Mouse (Mus musculus) spleen, adult 12 weeks (tissue): Measurements from ENCODE around the gene Tmem262.

Experiments
- DNase-seq: peaks from one replicate; pipeline ENCODE4 v3.0.0; 2022; ENCODE audit warnings: low spot score

Gene Tmem262

DNA sequence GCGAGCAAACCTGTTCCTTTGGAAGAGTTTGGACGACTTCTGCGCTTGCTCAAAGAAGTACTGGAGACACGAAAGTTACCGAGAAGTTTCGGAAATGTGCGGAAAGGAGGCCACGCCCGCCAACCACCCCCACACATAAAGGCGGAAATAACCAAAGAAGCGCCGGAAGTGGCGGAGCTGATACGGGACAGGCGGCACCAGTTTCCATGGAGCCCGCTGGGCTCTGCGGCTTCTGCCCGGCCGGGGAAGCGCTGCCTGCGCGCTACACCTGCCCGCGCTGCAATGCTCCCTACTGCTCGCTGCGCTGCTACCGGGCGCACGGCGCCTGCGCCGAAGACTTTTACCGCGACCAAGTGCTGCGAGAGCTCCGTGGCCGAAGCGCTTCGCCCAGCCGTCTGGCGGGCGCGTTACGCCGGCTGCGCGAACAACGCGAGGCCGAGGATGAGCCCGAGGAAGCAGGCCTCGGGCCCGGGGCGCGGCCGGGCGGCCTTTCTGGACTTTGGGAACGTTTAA is 18.8 kb upstream of the Tmem262 start, which contains the start of gene Znhit2:
Gene Znhit2 (plus strand): TSS at position 172 of the 513 bp plus-strand sequence.
- DNase-seq: peak; percentile 84

DNA sequence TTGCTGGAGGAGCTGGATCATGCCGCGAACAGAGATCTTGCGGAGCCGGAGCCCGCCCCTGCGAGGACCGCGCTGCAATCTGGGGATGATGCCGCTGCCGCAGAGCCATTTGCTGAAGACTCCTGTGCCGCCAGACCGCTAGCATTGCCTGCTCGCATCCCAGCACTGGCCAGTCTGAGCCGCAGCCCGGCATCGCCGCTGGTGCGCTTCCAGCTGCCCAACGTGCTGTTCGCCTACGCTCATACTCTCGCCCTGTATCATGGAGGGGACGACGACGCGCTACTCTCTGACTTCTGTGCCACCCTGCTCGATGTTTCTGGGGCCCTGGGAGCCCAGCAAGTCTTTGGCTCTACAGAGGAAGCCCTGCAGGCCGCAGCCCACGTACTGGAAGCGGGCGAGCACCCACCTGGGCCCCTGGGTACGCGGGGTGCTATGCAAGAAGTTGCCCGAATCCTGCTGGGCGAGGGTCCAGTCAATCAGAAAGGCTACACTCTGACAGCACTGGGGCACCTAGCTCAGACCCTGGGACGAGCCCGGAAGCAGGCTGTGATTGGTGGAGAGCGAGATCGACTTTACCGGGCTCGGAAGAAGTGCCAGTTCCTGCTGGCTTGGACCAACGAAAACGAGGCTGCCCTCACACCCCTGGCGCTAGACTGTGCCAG is 18.1 kb upstream of the Tmem262 start:
- no peak for DNase-seq

DNA sequence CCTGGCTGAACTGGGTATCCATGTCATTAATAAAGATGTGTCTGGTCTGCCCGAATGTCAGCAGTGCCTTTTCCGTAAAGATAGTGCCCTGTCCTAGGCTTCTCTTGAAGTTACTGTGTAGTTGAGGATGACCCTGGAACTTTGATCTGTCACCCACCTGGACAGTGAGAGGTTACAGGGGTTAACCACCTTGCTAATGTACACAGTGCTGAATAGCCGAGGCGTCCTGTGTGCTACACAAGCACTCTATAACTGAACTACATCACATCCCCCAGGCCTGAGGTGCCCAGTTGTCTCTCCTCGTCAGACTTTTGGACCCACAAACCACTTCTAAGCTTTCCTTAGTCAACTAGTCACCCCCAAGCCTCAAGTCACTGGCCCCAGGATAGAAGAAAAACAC is 17.4 kb upstream of the Tmem262 start:
- no peak for DNase-seq

DNA sequence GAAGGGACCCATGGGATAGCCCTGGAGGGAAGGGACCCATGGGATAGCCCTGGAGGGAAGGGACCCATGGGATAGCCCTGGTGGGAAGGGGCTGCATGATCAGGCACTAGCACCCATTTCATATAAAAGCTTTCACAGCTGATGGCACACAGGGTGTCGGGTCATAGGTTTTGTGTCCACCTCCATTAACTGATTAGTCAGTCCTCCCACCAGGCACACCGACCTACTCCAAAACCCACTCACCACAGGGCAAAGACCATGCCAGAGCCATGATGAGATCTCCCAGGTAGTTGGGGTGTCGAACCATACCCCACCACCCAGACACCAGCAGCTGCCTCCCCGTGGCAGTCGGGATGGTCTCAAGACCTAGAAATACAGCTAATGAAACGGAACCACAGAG is 16.8 kb upstream of the Tmem262 start:
- DNase-seq: no peak

DNA sequence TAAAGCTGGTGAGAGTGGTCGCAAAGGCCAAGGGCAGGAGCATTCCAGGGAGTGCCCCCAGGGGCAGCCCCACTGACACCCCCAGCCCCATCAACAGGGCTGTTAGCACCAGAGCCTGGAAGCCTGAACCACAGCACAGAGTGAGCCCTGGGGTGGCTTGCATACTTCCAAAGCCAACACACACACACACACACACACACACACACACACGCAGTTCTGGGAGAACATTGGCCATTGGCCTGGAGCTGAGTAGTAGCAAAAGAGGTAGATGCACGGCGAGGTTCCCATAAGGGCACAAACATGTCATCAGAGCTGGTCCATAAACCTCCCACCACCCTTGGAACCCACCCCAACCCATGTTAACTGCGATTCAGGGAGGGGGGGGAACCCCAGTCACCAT is 13.3 kb upstream of the Tmem262 start:
- DNase-seq: no peak

DNA sequence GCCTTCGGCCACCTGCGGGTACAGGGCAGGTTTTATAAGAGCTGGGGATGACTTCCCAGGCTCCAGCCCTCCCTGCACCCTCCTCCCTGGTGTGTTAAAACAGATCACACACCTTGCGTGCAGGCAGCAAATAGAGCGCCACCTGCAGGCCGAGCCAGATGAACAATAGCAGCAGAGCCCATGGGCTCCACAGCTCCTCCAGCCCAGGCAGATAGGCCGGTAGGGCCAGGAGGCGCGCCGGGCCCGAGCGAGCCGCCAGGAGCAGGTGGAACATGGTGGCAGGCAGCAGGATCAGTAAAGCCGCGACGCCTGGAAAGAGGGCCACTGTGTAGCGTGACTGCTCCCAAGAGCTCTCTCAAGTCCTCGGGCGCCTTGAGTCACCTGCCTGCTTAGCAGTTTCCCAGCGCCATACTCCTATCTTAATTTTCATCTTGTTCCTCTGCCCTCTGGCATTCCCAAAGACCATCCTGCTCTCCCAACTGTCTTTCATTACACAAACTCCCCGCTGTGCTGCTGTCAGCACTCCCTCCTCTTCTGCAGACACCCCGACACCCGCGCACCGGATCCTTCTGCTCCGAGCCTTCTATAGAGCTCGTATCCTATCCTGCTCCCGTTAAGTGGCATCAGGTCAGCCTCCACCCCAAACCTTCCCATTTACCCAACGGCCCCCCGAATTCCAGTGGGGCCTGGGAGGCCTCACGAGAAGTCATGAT is 12.7 kb upstream of the Tmem262 start:
- peak; percentile 76 for DNase-seq

DNA sequence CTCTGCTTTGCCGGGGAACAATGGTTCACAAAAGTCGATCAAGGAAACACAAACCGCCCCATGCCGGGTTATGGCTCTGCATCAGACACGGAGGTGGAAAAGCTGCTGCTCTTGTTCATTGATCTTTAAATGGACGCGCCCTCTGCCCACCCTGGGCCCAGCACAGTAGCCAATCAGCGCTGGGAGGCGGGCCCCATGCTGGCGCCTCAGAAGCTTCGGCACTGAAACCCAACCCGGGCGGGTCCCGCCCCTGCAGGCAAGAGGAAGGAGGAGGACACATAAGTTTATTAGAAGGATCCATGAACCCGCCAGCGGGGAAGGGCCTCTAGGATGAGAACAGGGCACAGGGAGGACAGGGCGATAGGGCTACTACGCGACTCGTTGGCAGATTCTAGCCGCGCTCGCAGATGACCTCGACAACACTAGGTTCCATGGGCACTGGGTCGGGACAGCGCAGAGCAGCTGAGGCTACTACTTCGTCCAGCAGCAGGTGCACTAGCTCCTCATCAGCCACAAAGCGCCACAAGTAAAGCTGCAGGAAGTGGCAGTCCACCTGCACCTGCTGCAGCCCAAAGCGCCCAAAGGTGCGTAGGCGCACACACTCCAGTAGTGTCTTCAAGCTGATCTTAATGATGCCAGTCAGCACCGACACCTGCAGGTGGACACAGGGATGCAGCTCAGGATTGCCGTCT is 12.0 kb upstream of the Tmem262 start, which contains the start of gene Tm7sf2:
Gene Tm7sf2 (minus strand): TSS at position 650 of the 692 bp plus-strand sequence.
- peak; percentile 82 for DNase-seq

DNA sequence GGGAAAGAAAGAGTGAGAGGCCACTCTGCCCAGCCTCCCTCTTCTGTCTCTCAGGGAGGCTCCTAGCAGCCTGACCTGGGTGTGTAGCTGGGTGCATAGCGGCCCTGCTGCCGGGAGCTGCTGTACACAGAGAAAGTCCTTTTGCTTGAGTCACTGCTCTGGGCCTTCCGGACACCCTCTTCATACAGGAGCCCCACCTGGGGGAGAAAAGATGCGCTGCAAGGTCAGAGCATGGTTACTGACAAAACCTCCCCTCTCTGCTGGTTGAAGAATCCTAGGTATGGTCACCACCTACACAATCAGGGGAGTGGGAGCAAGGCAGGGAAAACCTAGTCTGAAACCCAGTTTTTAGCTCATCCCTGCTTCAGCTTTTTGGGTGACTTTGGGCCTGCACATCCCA is 10.9 kb upstream of the Tmem262 start:
- no peak for DNase-seq

DNA sequence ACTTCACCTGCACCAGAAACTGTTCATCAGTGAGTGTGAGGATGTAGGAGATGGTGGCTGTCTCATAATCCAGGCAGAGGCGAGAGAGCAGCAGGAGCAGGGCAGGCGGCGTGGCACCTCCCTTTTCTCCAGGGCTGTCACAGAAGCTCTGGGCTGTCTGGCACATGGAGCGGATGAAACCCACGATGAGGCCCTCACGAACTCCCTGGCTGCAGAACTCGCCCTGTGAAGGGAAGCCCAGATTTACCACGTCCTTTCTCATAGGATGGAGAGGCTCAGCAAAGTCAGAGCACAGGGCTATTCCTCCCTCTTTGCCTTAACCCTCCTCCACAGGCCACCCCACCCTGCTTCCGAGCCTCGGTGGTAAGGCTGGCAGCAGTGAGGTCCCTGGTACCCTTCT is 10.0 kb upstream of the Tmem262 start:
- DNase-seq: no peak

DNA sequence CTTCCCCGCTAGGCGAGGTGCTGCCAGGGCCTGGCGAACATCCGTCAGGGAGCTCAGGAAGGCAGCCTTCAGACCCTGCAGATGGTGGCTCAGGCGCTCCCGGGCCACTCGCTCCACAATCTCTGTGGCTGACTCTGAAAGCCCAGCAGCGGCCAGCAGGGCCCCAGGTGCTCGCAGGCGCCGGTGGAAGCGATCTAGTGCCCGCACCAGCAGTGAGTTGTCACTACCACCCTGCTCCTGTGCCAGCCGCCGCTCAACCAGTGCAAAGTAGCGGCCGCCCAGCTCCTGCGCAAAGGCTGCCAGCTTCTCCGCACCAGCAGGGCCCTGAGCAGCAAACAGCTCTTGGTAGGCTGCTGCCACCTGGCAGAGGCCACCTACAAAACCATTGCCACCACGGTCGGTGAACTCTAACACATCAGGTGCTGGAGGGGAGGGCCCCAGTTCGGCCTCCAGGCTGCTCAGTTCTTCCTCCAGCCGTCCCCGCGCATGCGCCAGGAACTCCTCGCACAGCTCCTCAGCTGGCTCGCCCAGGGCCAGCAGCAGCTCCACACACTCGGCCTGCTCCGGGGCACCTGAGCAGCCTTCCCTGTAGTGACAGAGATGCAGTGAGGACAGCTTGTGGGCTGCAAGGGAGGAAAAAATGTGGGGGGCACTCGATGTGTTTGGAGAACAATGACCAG is 9.1 kb upstream of the Tmem262 start:
- DNase-seq: no peak

DNA sequence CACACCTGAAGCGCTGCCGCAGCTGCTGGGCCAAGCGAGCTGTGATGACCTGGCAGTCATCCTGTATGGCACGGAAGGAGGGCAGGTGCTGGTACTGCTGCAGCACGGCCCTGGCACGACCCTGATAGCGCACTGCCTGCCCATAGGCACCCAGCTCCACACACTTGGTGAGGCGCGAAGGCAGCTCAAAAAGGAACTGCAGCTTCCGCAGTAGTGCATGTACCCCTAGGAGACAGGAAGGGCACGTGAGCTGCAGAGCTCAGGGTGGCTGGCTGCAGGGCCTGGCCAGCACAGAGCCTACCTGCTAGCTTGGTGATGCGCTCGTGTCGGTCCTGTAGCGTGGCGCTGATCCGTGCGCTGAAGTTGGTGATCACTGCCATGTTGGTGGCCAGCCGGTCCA is 8.6 kb upstream of the Tmem262 start:
- no peak for DNase-seq

DNA sequence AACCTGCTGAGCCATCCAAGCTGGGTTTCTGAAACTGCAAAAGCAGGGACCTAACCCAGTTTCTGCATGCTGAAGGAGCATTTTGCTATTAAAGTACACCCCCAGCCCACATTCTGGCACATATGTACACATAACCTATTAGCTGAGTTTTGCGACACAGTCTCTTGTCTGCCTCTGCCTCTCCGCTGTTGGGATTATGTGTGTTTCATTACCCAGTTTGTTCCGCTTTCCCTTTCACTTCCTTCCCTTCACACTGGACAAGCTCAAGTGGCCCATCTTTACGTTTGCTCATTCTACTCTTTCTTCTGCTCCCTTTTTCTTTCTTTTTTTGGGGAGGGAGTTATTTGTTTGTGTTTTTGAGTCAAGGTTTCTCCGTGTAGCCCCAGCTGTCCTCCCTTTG is 5.9 kb upstream of the Tmem262 start:
- no peak for DNase-seq

DNA sequence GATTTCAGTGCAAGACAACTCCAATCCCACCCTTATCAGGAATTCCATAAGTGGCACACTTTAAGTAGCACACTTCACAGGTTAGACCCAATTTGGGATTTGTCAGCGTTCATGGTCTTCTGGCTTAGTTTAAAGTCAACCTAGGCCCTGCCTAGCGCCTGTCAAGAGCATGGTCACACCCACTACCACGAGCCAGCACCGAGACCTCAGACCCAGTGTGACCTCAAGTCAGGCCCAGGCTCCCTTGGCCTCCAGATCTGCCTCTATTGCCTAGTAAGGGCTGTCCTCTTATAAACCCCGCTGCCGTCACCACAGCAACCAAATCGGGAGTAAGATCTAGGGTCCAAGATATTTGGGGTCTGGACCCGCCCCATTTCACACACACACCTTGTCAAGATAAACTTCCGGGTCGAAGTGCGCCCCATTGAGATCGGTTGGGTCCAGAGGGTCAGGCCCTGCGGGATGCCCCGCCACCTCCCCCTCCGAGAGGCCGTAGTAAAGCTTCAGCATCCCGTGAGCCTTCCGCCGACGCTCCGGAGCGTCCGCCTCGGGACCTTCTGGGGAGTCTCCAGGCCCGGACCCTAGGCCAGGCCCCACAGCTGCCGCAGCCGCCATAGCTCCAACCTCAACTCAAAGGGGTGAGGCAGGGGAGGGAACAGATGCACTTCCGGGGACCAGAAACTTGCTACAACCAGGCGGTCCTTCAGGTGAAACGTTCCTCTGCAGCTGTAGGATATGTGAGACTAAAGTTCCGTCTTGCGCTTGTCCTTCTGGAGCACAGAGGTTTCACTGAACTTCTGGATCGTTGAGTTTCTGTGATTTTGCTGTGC is 3.1 kb upstream of the Tmem262 start, which contains the start of gene Vps51:
Gene Vps51 (minus strand): TSS at position 668 of the 830 bp plus-strand sequence.
- peak; percentile 71 for DNase-seq

DNA sequence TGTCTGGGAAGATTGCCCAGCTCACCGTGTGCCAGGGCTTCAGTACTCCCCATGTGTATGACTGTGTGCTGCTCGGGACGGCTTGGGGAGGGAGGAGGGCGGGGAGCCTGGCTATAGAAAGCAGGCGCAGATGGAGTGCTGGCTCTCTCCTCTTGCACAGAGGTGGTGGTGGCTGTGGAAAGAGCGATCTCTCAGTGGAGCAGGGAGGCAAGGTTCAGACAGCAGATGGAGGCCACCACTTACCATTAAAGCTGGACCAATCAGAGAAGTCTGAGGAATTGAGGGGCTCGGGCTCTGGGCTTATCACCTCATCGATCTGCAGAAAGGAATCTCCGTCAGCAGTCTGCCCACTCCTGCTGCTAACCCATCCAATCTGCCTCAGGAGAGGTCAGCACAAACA is 2.3 kb downstream of the Tmem262 start, which contains the start of gene Gm28374:
Gene Gm28374 (minus strand): TSS at position 101 of the 400 bp plus-strand sequence.
- no peak for DNase-seq

DNA sequence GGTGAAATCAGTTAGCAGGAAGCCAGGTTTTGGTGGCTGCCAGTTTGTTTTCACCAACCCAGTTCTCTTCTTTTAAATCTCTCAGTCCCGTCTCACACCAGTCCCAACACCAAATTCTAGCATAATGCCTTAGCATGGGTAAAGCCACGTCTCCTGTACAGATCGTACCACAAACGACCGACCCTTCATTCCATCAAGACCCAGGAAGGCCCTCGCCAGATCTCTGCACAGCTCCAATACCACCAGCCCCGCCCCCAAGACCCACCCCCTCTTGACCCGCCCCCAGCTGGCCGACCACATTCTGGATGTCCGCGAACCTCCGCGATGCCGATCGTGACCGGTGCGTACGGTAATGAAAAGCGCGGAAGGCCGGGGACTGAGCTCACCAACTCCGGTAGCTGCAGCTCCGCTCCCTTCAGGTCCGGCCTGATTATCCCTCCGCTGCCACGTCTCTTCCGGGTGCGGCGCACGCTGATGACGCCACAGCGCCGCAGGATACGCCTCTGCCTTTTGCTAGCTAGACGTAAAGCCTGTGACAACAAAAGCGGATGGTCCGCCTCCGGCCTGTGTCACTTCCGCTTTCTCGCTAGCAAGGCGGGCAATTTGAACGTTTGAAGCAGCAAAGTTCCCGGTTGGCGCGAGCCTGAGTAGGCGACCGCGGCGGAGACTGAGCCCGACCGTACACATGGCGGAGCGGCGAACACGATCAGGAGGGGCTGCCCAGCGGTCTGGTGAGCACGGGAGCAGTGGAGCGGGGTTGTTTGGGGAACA is 4.8 kb downstream of the Tmem262 start, which contains the start of the genes Zfpl1 and Cdca5:
Gene Zfpl1 (minus strand): TSS at position 479 of the 771 bp plus-strand sequence.
Gene Cdca5 (plus strand): TSS at position 506 of the 771 bp plus-strand sequence.
- peak; percentile 94 for DNase-seq

DNA sequence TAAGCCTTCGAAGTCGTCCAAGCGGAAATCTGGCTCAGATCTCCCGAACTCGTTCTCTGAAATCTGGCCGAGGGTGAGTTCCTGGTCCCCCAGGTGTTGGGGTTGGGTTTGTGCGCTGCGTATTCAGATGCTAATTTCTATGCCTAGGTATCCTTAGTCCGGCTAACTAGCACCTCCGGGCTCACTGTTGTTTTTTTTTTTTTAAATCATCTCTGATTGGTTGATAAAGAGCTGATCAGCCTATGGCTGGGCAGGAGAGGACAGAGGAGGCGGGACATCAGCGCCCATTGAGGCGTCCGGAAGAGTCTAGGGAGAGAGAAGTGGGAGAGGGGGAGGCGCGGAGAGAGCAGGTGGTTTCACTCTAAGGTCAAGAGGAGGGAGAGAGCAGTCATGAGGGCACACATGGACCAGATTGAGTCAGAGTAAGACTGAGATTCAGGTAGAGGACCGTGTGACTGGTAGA is 5.6 kb downstream of the Tmem262 start:
- peak; percentile 67 for DNase-seq

DNA sequence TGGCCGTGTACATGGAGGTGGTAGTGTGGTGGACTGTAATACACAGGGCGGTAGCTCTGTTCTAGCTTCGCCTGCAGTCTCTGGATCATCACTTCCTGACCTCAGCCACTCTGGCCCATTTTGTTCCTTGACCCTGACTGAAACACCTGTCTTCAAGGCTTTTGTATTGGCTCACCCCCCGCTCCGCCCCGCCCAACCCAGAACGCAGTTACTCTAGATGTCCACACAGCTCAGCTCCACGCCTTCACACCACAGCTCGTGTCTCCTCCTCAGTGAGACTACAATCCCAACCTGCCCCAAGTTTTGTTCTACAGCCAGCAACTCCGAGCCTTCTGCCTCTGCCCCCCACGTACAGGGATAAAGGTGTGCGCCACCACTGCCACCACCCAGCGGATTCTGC is 9.0 kb downstream of the Tmem262 start:
- DNase-seq: no peak

DNA sequence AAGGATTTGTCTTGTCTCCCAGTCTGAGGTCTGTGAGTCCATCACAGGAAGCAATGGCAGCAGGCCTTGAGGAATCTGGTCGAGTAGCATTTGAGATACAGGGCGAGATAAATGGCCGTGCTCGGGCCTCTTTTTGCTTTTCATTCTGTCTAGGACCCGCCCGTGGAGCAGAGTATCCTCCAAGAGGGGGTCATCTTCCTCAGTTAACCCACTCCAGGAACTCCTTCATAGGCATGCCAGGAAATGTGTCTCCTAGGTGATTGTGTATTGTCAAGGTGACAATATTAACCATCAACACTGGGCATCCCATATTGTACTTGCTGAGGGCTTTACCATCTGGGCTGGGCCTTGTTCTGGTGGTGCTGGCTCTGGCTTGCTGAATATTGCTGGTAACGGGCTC is 14.3 kb downstream of the Tmem262 start, which contains the start of gene AC131692.1:
Gene AC131692.1 (plus strand): TSS at position 301 of the 400 bp plus-strand sequence.
- DNase-seq: no peak

DNA sequence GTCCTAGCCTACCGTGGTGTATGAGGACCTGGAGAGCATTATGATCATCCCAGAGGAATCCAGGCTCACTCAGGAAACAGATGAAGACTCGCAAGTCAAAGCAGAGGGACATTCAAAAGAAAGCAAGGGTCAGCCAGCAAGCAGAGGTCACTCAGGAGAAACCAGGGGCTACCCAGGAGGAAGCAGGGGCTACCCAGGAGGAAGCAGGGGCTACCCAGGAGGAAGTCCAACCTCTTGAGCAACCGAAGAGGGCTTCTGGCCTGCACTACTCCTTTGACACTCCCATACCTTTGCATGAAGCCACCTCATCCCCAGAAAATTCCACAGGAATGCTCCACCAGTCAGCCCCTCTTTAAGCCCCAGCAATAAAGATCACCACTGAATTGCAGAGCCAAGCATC is 18.0 kb downstream of the Tmem262 start:
- no peak for DNase-seq

DNA sequence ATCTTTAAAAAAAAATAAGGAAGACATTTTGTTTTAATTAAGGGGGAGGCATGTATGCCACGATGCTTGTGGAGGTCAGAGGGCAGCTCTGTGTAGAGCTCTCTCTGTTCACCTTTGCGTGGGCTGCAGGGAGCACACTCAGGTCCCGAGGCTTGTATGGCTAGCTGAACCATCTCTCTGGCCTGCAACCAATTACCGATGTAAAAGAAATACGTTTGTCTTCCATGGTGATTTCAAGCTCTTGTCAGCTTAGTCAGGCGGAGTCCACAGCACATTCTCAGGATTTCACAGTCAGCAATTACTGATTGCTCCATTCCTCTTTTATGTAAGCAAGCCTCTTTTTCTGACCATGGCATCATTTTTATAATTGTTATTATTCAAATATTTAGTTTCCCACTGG is 21.4 kb downstream of the Tmem262 start:
- DNase-seq: no peak
